Mouse (Mus musculus): Measurements from ENCODE around the gene Neurl3.

- TF ChIP-seq CTCF (IDR thresholded peaks at IDR 0.05; ENCODE audit: low read depth) = no peak
- TF ChIP-seq EP300 (optimal IDR thresholded peaks at IDR 0.05) = no peak
Observed at GRCm38 (mm10) chr1:36308966-36309475, 34.5 kb upstream of the Neurl3 start.
